Mouse (Mus musculus): ENCODE measurements at regions not wholly inside any gene's neighbourhood (a gene's known extent, or its start where the extent isn't known, plus 50 kb on each side); places are given as distances from the start of the nearest gene placed in this dataset.

DNA sequence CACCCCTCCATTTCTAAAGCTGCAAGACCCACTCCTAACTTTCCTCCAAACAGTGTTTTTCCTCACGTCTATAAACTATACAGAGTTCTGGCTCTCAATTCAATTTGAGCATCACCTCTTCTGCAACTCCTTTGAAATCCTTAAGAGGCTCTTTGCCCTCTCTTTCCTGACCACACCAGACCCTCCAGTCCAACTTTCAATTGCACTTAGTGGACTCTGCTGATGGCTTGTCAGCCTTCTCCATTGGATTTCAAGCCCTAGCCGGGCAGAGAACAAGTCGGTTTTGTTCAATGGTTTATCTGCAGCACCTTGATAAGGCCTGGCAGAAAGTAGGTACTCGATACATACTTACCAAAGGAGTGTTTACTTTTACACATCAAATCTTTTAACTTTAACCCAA lies 119.4 kb downstream of the Rps29 start:
- 84% methylated on average over 4 of the region's 4 CpGs for WGBS
- no peak overlapping the region for H3K27ac ChIP-seq (ENCODE audit: insufficient read depth, low read depth, low read length)
- DNase-seq, result no peak
- no peaks in the 10 kb centered on the region for H3K27me3 ChIP-seq (replicated peaks; ENCODE audit: control insufficient read depth, insufficient read depth, low read length)
- no peaks in the 10 kb centered on the region for H3K36me3 ChIP-seq (ENCODE audit: control insufficient read depth, insufficient read depth, low read length)
- no peaks in the 10 kb centered on the region for H3K4me1 ChIP-seq (ENCODE audit: control insufficient read depth, insufficient read depth, low read length)
- no peak for TF ChIP-seq POLR2A (IDR thresholded peaks at IDR 0.05; ENCODE audit: low read depth, low read length)
- TF ChIP-seq CTCF (conservative IDR thresholded peaks at IDR 0.05; ENCODE audit: insufficient read depth, insufficient read length, low read depth, low read length), result no peak
- H3K4me3 ChIP-seq (ENCODE audit: insufficient read depth, low read depth, low read length), result no peak overlapping the region

DNA sequence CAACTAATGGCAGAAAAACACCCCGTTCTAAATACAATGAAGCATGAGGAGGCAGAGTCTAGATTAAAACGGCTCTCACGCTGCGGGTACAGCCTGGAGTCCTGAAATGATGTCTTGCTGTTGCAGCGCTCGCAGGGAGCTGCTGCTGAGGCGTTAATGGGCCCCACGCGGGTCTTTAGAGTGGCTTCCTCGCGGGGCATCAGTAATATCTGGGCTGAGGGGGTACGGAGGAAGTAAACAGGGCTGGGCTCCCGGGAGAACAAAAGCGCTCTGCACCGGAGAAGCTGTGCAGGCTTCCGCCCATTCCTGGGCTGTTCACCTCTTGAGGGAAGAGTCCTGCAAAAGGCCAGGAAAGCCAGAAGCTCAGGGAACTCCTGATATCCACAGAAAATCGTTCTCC lies 135.4 kb downstream of the Rps29 start:
- TF ChIP-seq POLR2A (IDR thresholded peaks at IDR 0.05; ENCODE audit: low read depth, low read length) (no peak), CTCF (conservative IDR thresholded peaks at IDR 0.05; ENCODE audit: insufficient read depth, insufficient read length, low read depth, low read length) (no peak)
- no peaks in the 10 kb centered on the region for H3K36me3 ChIP-seq (ENCODE audit: control insufficient read depth, insufficient read depth, low read length)
- H3K27me3 ChIP-seq (replicated peaks; ENCODE audit: control insufficient read depth, insufficient read depth, low read length), result no peaks in the 10 kb centered on the region
- no peak overlapping the region for H3K4me3 ChIP-seq (ENCODE audit: insufficient read depth, low read depth, low read length)
- no peak for DNase-seq
- H3K4me1 ChIP-seq (ENCODE audit: control insufficient read depth, insufficient read depth, low read length), result no peaks in the 10 kb centered on the region
- 59% methylated on average over 17 of the region's 17 CpGs for WGBS
- H3K27ac ChIP-seq (ENCODE audit: insufficient read depth, low read depth, low read length), result no peak overlapping the region

GRCm38 (mm10) chr12:69016705-69017306 lies 142.2 kb downstream of the Rps29 start:
- TF ChIP-seq POLR2A (IDR thresholded peaks at IDR 0.05; ENCODE audit: low read depth, low read length) (no peak), CTCF (conservative IDR thresholded peaks at IDR 0.05; ENCODE audit: insufficient read depth, insufficient read length, low read depth, low read length) (no peak)
- WGBS, result 89% methylated on average over 7 of the region's 7 CpGs
- Histone ChIP-seq H3K36me3 (ENCODE audit: control insufficient read depth, insufficient read depth, low read length) (no peaks in the 10 kb centered on the region), H3K4me3 (ENCODE audit: insufficient read depth, low read depth, low read length) (no peak overlapping the region), H3K27ac (ENCODE audit: insufficient read depth, low read depth, low read length) (no peak overlapping the region), H3K4me1 (ENCODE audit: control insufficient read depth, insufficient read depth, low read length) (no peaks in the 10 kb centered on the region), H3K27me3 (replicated peaks; ENCODE audit: control insufficient read depth, insufficient read depth, low read length) (no peaks in the 10 kb centered on the region; the same call in 1 of the 2 replicates)
- no peak for DNase-seq

- no peak for DNase-seq
- Histone ChIP-seq H3K27me3 (replicated peaks; ENCODE audit: control insufficient read depth, insufficient read depth, low read length) (no peaks in the 10 kb centered on the region), H3K4me1 (ENCODE audit: control insufficient read depth, insufficient read depth, low read length) (no peaks in the 10 kb centered on the region), H3K4me3 (ENCODE audit: insufficient read depth, low read depth, low read length) (no peak overlapping the region), H3K36me3 (ENCODE audit: control insufficient read depth, insufficient read depth, low read length) (no peaks in the 10 kb centered on the region), H3K27ac (ENCODE audit: insufficient read depth, low read depth, low read length) (no peak overlapping the region)
- TF ChIP-seq CTCF (conservative IDR thresholded peaks at IDR 0.05; ENCODE audit: insufficient read depth, insufficient read length, low read depth, low read length), result no peak
- no peak for TF ChIP-seq POLR2A (IDR thresholded peaks at IDR 0.05; ENCODE audit: low read depth, low read length)
These were observed 153.8 kb downstream of the Rps29 start for GRCm38 (mm10) chr12:69005141-69005540.

DNA sequence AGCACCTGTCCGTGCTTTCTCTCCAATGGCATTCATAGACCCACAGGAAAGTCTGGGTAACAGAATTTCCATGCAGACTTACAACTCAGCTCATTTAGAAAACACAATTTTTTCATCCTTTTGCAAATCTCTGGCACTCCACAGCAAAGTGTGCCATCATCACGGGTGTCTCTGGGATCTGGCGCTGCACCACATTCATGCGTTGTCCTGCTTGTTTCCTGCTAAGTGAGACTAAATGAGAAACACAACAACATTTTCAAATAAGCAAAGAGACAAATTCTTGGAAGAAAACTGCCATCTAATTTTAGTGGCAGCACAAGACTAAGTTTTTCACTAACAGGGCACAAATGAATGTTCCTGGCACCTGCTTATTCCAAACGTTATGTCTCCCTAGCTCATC lies 156.9 kb downstream of the Rps29 start:
- H3K4me1 ChIP-seq (ENCODE audit: control insufficient read depth, insufficient read depth, low read length), result no peaks in the 10 kb centered on the region
- H3K4me3 ChIP-seq (ENCODE audit: insufficient read depth, low read depth, low read length), result no peak overlapping the region
- TF ChIP-seq POLR2A (IDR thresholded peaks at IDR 0.05; ENCODE audit: low read depth, low read length) (no peak), CTCF (conservative IDR thresholded peaks at IDR 0.05; ENCODE audit: insufficient read depth, insufficient read length, low read depth, low read length) (no peak)
- no peaks in the 10 kb centered on the region for H3K36me3 ChIP-seq (ENCODE audit: control insufficient read depth, insufficient read depth, low read length)
- 87% methylated on average over 5 of the region's 5 CpGs for WGBS
- no peak overlapping the region for H3K27ac ChIP-seq (ENCODE audit: insufficient read depth, low read depth, low read length)
- no peak for DNase-seq
- no peaks in the 10 kb centered on the region for H3K27me3 ChIP-seq (replicated peaks; ENCODE audit: control insufficient read depth, insufficient read depth, low read length)

DNA sequence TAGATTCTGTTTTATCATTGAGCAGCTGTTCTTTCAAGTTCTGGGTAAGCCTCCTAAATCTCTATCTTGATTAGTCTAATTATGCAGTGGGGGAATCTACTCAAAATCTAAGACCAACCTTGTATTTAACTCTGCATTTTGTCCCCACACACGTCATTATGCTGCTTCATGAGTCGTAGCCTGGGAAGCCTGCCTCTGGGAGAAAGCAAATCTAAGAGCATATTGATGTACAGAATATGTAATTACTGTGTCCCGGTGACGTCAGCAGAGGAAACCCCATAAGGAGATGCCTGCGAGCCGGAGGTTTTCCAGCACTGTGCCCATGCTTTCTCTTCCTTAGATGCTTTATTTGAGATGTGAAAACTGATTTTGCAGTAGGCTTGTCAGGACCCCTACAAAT lies 161.7 kb downstream of the Rps29 start:
- no peak for DNase-seq
- WGBS, result 85% methylated on average over 6 of the region's 6 CpGs
- Histone ChIP-seq H3K27me3 (replicated peaks; ENCODE audit: control insufficient read depth, insufficient read depth, low read length) (no peaks in the 10 kb centered on the region), H3K36me3 (ENCODE audit: control insufficient read depth, insufficient read depth, low read length) (no peaks in the 10 kb centered on the region), H3K4me3 (ENCODE audit: insufficient read depth, low read depth, low read length) (no peak overlapping the region), H3K27ac (ENCODE audit: insufficient read depth, low read depth, low read length) (no peak overlapping the region), H3K4me1 (ENCODE audit: control insufficient read depth, insufficient read depth, low read length) (no peaks in the 10 kb centered on the region)
- TF ChIP-seq CTCF (conservative IDR thresholded peaks at IDR 0.05; ENCODE audit: insufficient read depth, insufficient read length, low read depth, low read length), result no peak
- TF ChIP-seq POLR2A (IDR thresholded peaks at IDR 0.05; ENCODE audit: low read depth, low read length), result no peak

DNA sequence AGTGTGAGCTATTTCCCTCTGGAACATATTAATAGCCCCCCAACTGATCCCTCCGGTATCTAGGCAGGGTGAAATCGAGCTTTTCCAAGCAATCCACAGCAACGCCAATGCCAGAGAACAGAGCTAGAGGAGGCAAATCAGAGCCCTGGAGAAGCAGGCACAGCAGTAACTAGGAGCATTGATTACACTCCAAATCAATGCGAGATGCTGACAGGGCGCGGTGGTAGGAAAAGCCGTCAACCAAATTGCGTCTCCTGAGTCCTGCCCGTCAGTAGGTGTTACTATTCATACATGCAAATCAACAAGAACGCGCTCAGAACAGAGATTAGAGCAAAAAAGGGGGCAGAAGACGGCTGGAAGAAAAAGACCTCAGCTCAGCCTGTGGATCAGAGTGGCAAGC lies 162.2 kb downstream of the Rps29 start:
- TF ChIP-seq CTCF (conservative IDR thresholded peaks at IDR 0.05; ENCODE audit: insufficient read depth, insufficient read length, low read depth, low read length) (no peak), POLR2A (IDR thresholded peaks at IDR 0.05; ENCODE audit: low read depth, low read length) (no peak)
- WGBS, result 74% methylated on average over 12 of the region's 12 CpGs
- H3K4me1 ChIP-seq (ENCODE audit: control insufficient read depth, insufficient read depth, low read length), result no peaks in the 10 kb centered on the region
- H3K4me3 ChIP-seq (ENCODE audit: insufficient read depth, low read depth, low read length), result no peak overlapping the region
- no peaks in the 10 kb centered on the region for H3K36me3 ChIP-seq (ENCODE audit: control insufficient read depth, insufficient read depth, low read length)
- DNase-seq, result no peak
- H3K27me3 ChIP-seq (replicated peaks; ENCODE audit: control insufficient read depth, insufficient read depth, low read length), result no peaks in the 10 kb centered on the region
- no peak overlapping the region for H3K27ac ChIP-seq (ENCODE audit: insufficient read depth, low read depth, low read length)

Data from kidney, adult 2 months (tissue).